In the genomic region with DNA sequence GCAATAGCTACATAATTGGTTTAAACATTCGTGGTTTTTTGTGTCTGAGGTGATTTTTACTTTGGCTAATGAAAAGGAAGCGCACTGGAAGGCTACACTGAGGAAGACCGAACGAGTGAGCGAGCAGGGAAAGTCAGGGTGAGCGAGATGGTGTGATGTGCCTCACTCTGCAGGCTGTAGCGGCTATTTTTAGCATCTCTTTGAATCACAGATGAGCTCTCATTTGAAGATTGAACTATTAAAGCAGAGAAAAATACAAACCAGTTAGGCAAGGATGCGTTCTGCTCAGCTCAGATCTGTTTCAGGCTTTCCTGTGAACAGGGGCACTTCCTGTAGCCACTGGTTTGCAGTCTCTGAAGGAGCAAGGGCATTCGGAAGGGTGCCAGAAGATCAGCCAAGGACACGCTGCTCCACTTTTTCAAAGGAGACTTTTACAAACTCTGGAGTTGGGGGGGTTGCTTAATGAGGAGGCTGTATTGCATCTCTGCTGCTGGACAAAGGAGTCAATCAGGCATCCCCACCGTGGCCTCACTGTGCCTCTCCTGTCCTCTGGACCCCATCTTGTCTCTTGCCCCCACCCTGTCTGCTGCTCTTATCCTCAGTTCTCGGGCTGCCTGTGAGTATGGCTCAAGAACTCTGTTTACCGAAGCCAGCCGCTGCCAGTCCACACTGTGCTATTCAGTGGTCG, we compare ENCODE assay signal across 9 mouse cellular contexts. TPM values are rescaled to one million over a fixed set of nuclear protein-coding genes. Genes with fewer than 3 reads are reported as not detected.
A peak's percentile ranks its signal among the peaks of the same experiment; 100 is the strongest.
DNase-seq lines count a peak whose midpoint lies in the region; ATAC-seq lines count a peak whose summit lies in the region.
"Had no signal": no experiment of that assay in that cellular context is flagged by ENCODE, and none has a peak within 500 bp of the region (broad histone marks: within the 10 kb centered on the region; RNA-seq: fewer than 3 reads in every experiment).

No protein-coding gene starts in this region.

- peaks cover 4% of the 10 kb centered on the region; the same call in 1 of the 2 replicates for H3K4me1 ChIP-seq in kidney, embryonic 14.5 days (ENCODE audit: control insufficient read depth, insufficient read depth, low read length)
- peaks cover 72% of the 10 kb centered on the region for H3K4me1 ChIP-seq in neural tube, embryonic 13.5 days (replicated peaks)

- H3K27ac ChIP-seq in kidney, embryonic 14.5 days (ENCODE audit: low read depth, low read length): no peak overlapping the region
- 0 out of 2 replicates have a peak overlapping the region, but pooled peaks have one; percentile 33 for H3K27ac ChIP-seq in neural tube, embryonic 13.5 days (replicated peaks)
- H3K27ac ChIP-seq: embryonic facial prominence, embryonic 12.5 days had no signal

- no peak overlapping the region for H3K9ac ChIP-seq in kidney, embryonic 14.5 days (ENCODE audit: low read depth, low read length)
- H3K9ac ChIP-seq in neural tube, embryonic 13.5 days: no peak overlapping the region
- H3K9ac ChIP-seq: embryonic facial prominence, embryonic 12.5 days had no signal

- H3K4me2 ChIP-seq in kidney, embryonic 14.5 days (replicated peaks; ENCODE audit: low read depth, low read length): no peak overlapping the region
- no peak overlapping the region for H3K4me2 ChIP-seq in neural tube, embryonic 13.5 days
- H3K4me2 ChIP-seq: embryonic facial prominence, embryonic 12.5 days had no signal

- no peaks in the 10 kb centered on the region for H3K27me3 ChIP-seq in kidney, embryonic 14.5 days (ENCODE audit: control insufficient read depth, insufficient read depth, low read length)
- H3K27me3 ChIP-seq in neural tube, embryonic 13.5 days: no peaks in the 10 kb centered on the region
- H3K27me3 ChIP-seq: embryonic facial prominence, embryonic 12.5 days had no signal

- no peak for ATAC-seq in kidney, embryonic 14.5 days (ENCODE audit: low FRiP score, low TSS enrichment)
- ATAC-seq in frontal cortex, adult (ENCODE audit: low TSS enrichment): peak; percentile 50
- ATAC-seq in neural tube, embryonic 13.5 days (ENCODE audit: low read depth): peak; percentile 13; the same call in 1 of the 2 replicates
- no peak for ATAC-seq in erythroid progenitor cell, adult 5-6 weeks (replicated peaks; ENCODE audit: low FRiP score, poor library complexity, severe bottlenecking)
- ATAC-seq in inflammation-experienced regulatory T-cells, adult 6 months: no peak

- H3K4me3 ChIP-seq in kidney, embryonic 14.5 days (ENCODE audit: low read length): no peak overlapping the region
- H3K4me3 ChIP-seq in neural tube, embryonic 13.5 days: no peak overlapping the region
- H3K4me3 ChIP-seq: embryonic facial prominence, embryonic 12.5 days had no signal

- 75% methylated on average over 15 of the region's 15 CpGs for WGBS in kidney, embryonic 14.5 days
- WGBS in neural tube, embryonic 13.5 days: 58% methylated on average over 15 of the region's 15 CpGs

- peak; percentile 37 for DNase-seq in kidney, adult 18-20 months
- peak; percentile 69 to 76 for DNase-seq in layer of hippocampus, postnatal 36 days
- DNase-seq in thymus, adult 18-20 months: no peak

- no peaks in the 10 kb centered on the region for H3K9me3 ChIP-seq in kidney, embryonic 14.5 days (ENCODE audit: control insufficient read depth, low read length)
- no peaks in the 10 kb centered on the region for H3K9me3 ChIP-seq in neural tube, embryonic 13.5 days
- H3K9me3 ChIP-seq: embryonic facial prominence, embryonic 12.5 days had no signal

- H3K36me3 ChIP-seq in kidney, embryonic 14.5 days (ENCODE audit: control insufficient read depth, insufficient read depth, low read length): no peaks in the 10 kb centered on the region
- no peaks in the 10 kb centered on the region for H3K36me3 ChIP-seq in neural tube, embryonic 13.5 days
- H3K36me3 ChIP-seq: embryonic facial prominence, embryonic 12.5 days had no signal

RNA-seq across cellular contexts. Expression of gene Wasf3, which starts 28.1 kb away (rescaled TPM):
- 2.3 and 2.7 TPM in 2 replicates for polyA plus RNA-seq in kidney, embryonic 14.5 days (2014; fragmentation: Nextera tagmentation; extraction: Ambion mirVana)
- 100 to 1,000 TPM; 104 to 106 TPM for total RNA-seq in layer of hippocampus, postnatal 36 days (2021)
- 14.4 and 14.8 TPM in 2 replicates for polyA plus RNA-seq in neural tube, embryonic 13.5 days (2015; fragmentation: Nextera tagmentation; extraction: Ambion mirVana)
- total RNA-seq in erythroid progenitor cell, adult 5-6 weeks (2015; ENCODE audit: low replicate concordance): not detected in 2 replicates
- not detected in 2 replicates for total RNA-seq in erythroid progenitor cell, adult 5-6 weeks (2017; ENCODE audit: low replicate concordance)
- not detected for polyA plus RNA-seq in inflammation-experienced regulatory T-cells, adult 6 months (2017; shearing (Covaris generic))

Comparison
In these comparisons a context has a peak if more than half of its experiments do, and no peak if none do; other contexts are left out.
1. DNase-seq: peak in kidney, adult 18-20 months (single experiment) and layer of hippocampus, postnatal 36 days (2 of 2); none in thymus, adult 18-20 months (0 of 2).
2. ATAC-seq: peak in frontal cortex, adult (single experiment) and neural tube, embryonic 13.5 days (single experiment); none in kidney, embryonic 14.5 days (single experiment), erythroid progenitor cell, adult 5-6 weeks (single experiment) and inflammation-experienced regulatory T-cells, adult 6 months (single experiment).